Mouse (Mus musculus) thymus, adult 2 months (tissue): ENCODE results near the gene Setdb1. TPM values are rescaled to one million over a fixed set of nuclear protein-coding genes. Genes with fewer than 3 reads are reported as not detected.

ENCODE experiments used
- DNase-seq: peaks from one replicate; pipeline ENCODE4 v3.0.0; 2021
- H3K27ac ChIP-seq: fragments of 200-500 bp; 2 replicates; pipeline ENCODE4 v1.5.1; 2012; ENCODE audit warnings: low read length, control low read depth; ENCODE audit not compliant: control insufficient read depth, insufficient read depth
- H3K27me3 ChIP-seq: fragments of 200-500 bp; 2 replicates; pipeline ENCODE4 v1.6.1; 2012; ENCODE audit warnings: mild to moderate bottlenecking, low read length, moderate library complexity, mixed read lengths; ENCODE audit not compliant: control insufficient read depth, insufficient read depth
- H3K36me3 ChIP-seq: fragments of 200-500 bp; 2 replicates; pipeline ENCODE4 v1.6.1; 2012; ENCODE audit warnings: mild to moderate bottlenecking, low read length, moderate library complexity; ENCODE audit not compliant: control insufficient read depth, insufficient read depth
- H3K4me1 ChIP-seq: fragments of 200-500 bp; replicated peaks from 2 replicates; pipeline ENCODE4 v1.6.1; 2012; ENCODE audit warnings: low read length; ENCODE audit not compliant: control insufficient read depth, insufficient read depth
- H3K4me3 ChIP-seq: fragments of 200-500 bp; 2 replicates; pipeline ENCODE4 v1.5.1; 2012; ENCODE audit warnings: mild to moderate bottlenecking, low read length, control low read depth, moderate library complexity; ENCODE audit not compliant: control insufficient read depth, insufficient read depth
- CTCF ChIP-seq: fragments of 200-500 bp; IDR thresholded peaks from 2 replicates; pipeline ENCODE4 v1.5.1; 2012; ENCODE audit warnings: mild to moderate bottlenecking, control low read depth, low read length, moderate library complexity, borderline replicate concordance; ENCODE audit not compliant: control insufficient read depth, poor library complexity, insufficient read depth; ENCODE audit errors: extremely low read depth
- POLR2A ChIP-seq: fragments of 200-500 bp; IDR thresholded peaks from 2 replicates; pipeline ENCODE4 v1.6.1; 2012; ENCODE audit warnings: mild to moderate bottlenecking, low read length, control low read depth, moderate library complexity; ENCODE audit not compliant: control insufficient read depth, poor library complexity, insufficient read depth; ENCODE audit errors: extremely low read depth
- WGBS: fragments of 180-500 bp; shearing (Covaris S2); methylation state at CpG from one replicate; pipeline ENCODE4 v1.1.7; 2018; 5-methylcytosine and 5-hydroxymethylcytosine counted together
- polyA plus RNA-seq: library from polyadenylated mRNA; depleted of rRNA; stranded (reverse); fragments of >200 nt; gene quantifications from 2 replicates; pipeline ENCODE4 v1.2.3, GENCODE M21; 2012

The Setdb1 gene
- polyA plus RNA-seq, 1 experiment: 31.8 TPM

DNA sequence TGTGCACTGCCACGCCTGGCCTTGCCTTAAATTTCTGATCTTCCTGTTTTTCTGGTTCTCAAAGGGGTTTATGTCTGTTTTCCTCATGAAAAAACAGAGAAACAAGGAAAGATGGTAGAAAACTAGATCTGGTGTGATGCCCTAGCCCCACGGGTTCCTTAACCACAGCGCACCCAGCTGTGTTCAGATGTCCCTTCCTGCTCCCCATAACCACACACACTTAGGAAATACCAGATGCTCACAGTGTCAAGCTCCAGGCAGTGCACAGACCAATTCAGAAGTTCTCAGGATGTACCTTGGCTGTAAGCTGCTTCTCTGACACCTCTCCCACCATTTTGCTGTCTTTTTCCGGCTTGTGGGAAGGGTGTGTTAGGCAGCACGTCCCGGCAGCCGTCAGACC, 62.7 kb downstream of the Setdb1 start:
- Histone ChIP-seq H3K27ac (no peak overlapping the region), H3K4me3 (no peak overlapping the region), H3K27me3 (no peaks in the 10 kb centered on the region), H3K4me1 (peaks cover 17% of the 10 kb centered on the region), H3K36me3 (no peaks in the 10 kb centered on the region)
- 30% methylated on average over 7 of the region's 7 CpGs for WGBS
- DNase-seq: no peak
- no peak for TF ChIP-seq POLR2A
- TF ChIP-seq CTCF: no peak

DNA sequence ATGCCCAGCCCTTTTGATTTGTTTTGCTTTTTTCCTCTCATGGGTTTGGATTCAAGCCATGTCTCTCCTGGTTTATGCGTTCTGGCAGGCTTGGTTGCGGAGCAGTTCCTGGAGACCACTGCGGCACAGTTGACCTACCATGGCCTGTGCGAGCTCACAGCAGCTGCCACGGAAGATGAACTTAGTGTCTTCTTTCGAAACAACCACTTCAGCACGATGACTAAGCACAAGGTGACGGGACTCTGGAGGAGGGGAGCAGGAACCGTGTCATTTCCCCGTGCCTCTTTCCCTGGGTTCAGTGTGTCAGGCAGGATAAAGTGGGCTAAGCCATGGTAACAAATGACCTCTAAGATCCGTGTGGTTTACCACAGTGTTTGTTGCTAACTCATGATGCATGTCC, 63.5 kb downstream of the Setdb1 start:
- H3K4me1 ChIP-seq: peaks cover 17% of the 10 kb centered on the region
- H3K27ac ChIP-seq: no peak overlapping the region
- no peaks in the 10 kb centered on the region for H3K36me3 ChIP-seq
- no peak for TF ChIP-seq POLR2A
- TF ChIP-seq CTCF: no peak
- WGBS: 31% methylated on average over 11 of the region's 11 CpGs
- DNase-seq: no peak
- H3K27me3 ChIP-seq: no peaks in the 10 kb centered on the region
- H3K4me3 ChIP-seq: no peak overlapping the region

DNA sequence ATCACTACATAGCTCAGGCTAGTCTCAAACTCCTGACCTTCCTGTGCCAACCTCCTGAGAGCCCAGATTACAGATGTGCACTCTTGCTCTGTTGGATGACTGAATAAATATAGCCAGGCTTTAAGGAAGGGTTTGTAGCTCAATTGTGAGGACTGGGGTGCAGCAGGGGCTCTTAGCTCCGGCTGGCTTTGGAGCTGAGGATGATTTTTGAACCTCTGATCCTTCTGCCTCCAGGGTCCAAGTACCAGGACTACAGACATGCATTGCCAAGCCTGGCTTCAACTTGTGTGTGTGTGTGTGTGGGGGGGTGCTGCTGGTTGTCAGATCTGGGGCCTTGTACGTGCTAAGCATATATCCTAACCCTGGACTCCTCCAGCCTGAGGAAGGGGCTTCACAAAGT, 64.1 kb downstream of the Setdb1 start:
- H3K4me3 ChIP-seq: no peak overlapping the region
- TF ChIP-seq CTCF (no peak), POLR2A (no peak)
- H3K4me1 ChIP-seq: peaks cover 17% of the 10 kb centered on the region
- peaks cover 5% of the 10 kb centered on the region; the same call in 1 of the 2 replicates for H3K36me3 ChIP-seq
- DNase-seq: no peak
- 98% methylated on average over 2 of the region's 2 CpGs for WGBS
- H3K27ac ChIP-seq: no peak overlapping the region
- no peaks in the 10 kb centered on the region for H3K27me3 ChIP-seq

DNA sequence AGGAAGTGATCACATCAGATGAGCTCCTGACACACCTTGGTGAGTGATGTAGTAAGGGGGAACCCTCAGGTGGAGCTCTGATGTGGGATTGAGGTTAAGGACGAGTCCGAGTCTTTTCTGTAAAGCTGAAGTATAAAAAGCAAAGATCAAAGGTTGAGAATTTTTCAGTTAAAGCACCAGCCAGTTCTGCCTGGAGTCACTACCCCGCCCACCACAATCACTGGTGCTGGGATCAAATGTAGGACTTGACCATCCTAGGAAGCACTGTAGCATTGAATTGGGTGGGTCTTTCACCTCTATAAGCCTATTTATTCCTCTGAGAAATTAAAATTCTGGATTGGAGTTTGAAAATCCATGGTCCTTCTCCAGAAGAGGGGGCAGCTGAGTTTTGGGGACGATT, 66.0 kb downstream of the Setdb1 start:
- H3K36me3 ChIP-seq: peaks cover 5% of the 10 kb centered on the region; the same call in 1 of the 2 replicates
- TF ChIP-seq POLR2A: no peak
- no peak for TF ChIP-seq CTCF
- H3K4me1 ChIP-seq: peaks cover 21% of the 10 kb centered on the region
- DNase-seq: no peak
- H3K27ac ChIP-seq: no peak overlapping the region
- 40% methylated on average over 4 of the region's 4 CpGs for WGBS
- no peaks in the 10 kb centered on the region for H3K27me3 ChIP-seq
- no peak overlapping the region for H3K4me3 ChIP-seq

DNA sequence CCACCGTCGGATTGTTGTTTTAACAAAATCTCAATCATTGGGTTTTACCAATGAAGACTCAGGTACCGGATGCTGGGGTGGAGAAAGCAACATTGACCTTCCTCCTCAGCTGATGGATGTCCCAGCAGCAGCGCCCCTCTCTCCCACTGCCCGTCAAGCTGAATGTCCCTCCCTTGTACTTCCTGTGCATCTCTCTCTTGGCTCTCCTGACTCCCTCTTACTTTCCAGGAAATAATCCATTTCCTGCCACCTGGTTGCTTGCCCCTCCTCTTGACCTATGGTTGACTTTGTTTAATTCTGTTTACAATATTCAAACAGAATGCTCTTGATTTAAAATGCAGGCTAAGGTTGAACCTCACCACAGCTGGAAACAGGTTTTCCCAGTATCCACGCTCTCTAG, 66.8 kb downstream of the Setdb1 start:
- 92% methylated on average over 6 of the region's 6 CpGs for WGBS
- H3K36me3 ChIP-seq: peaks cover 5% of the 10 kb centered on the region; the same call in 1 of the 2 replicates

DNA sequence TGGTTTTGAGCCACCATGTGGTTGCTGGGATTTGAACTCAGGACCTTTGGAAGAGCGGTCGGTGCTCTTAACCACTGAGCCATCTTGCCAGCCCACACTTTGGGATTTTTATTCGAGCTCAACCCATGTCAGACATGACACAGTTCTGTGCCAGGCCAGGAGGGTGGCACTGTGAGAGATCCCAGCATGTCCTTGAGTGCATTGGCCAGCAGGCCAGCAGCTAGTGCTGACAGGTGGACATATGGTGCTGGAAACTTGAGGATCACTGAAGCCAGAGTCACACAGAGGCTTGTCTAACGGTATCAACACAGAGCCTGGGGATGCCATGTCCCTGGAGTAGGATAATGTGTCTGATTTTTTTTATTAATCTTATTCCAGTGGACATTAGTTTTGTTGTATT, 67.6 kb downstream of the Setdb1 start:
- TF ChIP-seq CTCF (no peak), POLR2A (no peak)
- DNase-seq: no peak
- Histone ChIP-seq H3K27me3 (no peaks in the 10 kb centered on the region), H3K36me3 (peaks cover 5% of the 10 kb centered on the region; the same call in 1 of the 2 replicates), H3K27ac (no peak overlapping the region), H3K4me3 (no peak overlapping the region), H3K4me1 (peaks cover 16% of the 10 kb centered on the region)
- WGBS: over 99% methylated on average over 4 of the region's 4 CpGs

More for the DNA sequence above, 66.8 kb downstream of the Setdb1 start:
- no peak overlapping the region for H3K4me3 ChIP-seq
- DNase-seq: no peak
- H3K27ac ChIP-seq: no peak overlapping the region
- peaks cover 21% of the 10 kb centered on the region for H3K4me1 ChIP-seq
- H3K27me3 ChIP-seq: no peaks in the 10 kb centered on the region
- TF ChIP-seq CTCF: no peak
- no peak for TF ChIP-seq POLR2A

DNA sequence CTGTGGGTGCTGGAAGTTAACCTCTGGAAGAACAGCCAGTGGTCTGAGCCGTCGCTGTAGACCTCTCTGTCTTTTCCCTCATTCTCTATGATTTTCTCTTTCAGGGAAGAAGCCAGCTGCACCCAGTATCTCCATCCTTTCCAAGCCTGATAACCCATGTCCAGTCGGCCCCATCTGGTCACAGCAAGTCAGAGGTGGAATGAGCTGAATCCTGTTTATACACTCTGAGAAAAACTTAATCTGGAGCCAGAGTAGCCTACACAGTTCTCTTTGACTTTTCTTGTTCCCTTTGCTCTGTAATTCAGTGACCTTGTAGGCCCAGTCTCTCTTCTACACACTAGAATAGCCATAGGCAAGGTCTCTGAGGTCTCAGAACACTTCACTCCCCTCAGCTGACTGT, 69.5 kb downstream of the Setdb1 start:
- no peak for TF ChIP-seq CTCF
- no peak for TF ChIP-seq POLR2A
- H3K27ac ChIP-seq: no peak overlapping the region
- peaks cover 5% of the 10 kb centered on the region; the same call in 1 of the 2 replicates for H3K36me3 ChIP-seq
- 95% methylated on average over 3 of the region's 3 CpGs for WGBS
- no peaks in the 10 kb centered on the region for H3K27me3 ChIP-seq
- no peak overlapping the region for H3K4me3 ChIP-seq
- DNase-seq: no peak
- peaks cover 15% of the 10 kb centered on the region for H3K4me1 ChIP-seq
